Mouse (Mus musculus) stomach, embryonic 15.5 days (tissue): ENCODE measurements at regions not wholly inside any gene's neighbourhood (a gene's known extent, or its start where the extent isn't known, plus 50 kb on each side); places are given as distances from the start of the nearest gene placed in this dataset.

Experiments
- ATAC-seq: fragments of 200-750 bp; cut with Nextera tagmentation; 2 replicates; pipeline ENCODE4 v1.8.0; 2017; ENCODE audit warnings: low read depth, moderate number of reproducible peaks, moderate TSS enrichment; ENCODE audit not compliant: insufficient read depth, low FRiP score
- H3K27ac ChIP-seq: fragments of 300-500 bp; sonication (generic); 2 replicates; pipeline ENCODE4 v1.5.1; 2015; ENCODE audit warnings: mild to moderate bottlenecking, inconsistent platforms
- H3K27me3 ChIP-seq: fragments of 300-500 bp; sonication (generic); replicated peaks from 2 replicates; pipeline ENCODE4 v1.6.1; 2015; ENCODE audit warnings: inconsistent platforms
- H3K36me3 ChIP-seq: fragments of 300-500 bp; sonication (generic); 2 replicates; pipeline ENCODE4 v1.6.1; 2015; ENCODE audit warnings: inconsistent platforms
- H3K4me1 ChIP-seq: fragments of 300-500 bp; sonication (generic); 2 replicates; pipeline ENCODE4 v1.6.1; 2015; ENCODE audit warnings: inconsistent platforms
- H3K4me2 ChIP-seq: fragments of 300-500 bp; sonication (generic); 2 replicates; pipeline ENCODE4 v1.6.1; 2015; ENCODE audit warnings: mild to moderate bottlenecking, inconsistent platforms
- H3K4me3 ChIP-seq: fragments of 300-500 bp; sonication (generic); replicated peaks from 2 replicates; pipeline ENCODE4 v1.5.1; 2015; ENCODE audit warnings: inconsistent platforms
- H3K9ac ChIP-seq: fragments of 300-500 bp; sonication (generic); 2 replicates; pipeline ENCODE4 v1.6.1; 2015; ENCODE audit warnings: inconsistent platforms
- H3K9me3 ChIP-seq: fragments of 300-500 bp; sonication (generic); 2 replicates; pipeline ENCODE4 v1.6.1; 2016; ENCODE audit warnings: inconsistent platforms
- WGBS: fragments of 180-500 bp; shearing (Covaris S2); methylation state at CpG from one replicate; pipeline ENCODE4 v1.1.7; 2015; 5-methylcytosine and 5-hydroxymethylcytosine counted together

DNA sequence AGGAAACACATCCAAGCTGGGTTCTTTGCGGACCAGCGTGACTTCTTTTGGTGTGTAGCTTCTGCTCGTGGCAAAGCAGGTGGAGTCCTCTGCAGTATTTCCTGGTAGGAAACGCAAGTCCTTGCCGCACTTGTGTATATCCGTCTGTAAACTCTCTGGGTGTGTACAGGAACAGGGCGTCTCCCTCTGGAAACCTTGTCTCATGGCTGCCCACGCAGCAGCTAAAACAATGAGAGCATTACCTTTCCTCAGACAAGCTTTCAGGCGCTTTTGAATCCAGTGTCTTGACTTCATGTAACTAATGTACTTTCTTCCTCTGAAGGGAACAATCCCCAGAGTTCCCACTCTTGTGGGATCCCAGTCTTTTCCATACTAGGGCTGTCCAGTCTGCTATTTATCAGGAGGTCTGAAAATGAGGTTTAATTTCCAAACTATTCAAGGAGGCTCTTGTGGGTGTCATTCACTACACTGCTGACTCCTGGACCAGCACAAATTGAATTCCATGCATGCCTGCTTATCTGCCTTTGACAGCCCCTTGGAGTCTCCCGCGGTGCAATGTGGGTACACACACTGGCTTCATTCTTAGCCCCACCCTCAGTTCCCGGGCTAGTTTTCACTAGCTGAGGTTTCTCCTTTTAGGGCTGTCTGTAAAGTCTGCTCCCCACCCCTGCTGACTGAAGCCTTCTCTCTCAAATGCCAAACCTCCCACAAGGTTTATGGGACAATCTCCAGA lies 161.6 kb upstream of the Anxa10 start:
- Histone ChIP-seq H3K9ac (no peak overlapping the region), H3K4me2 (peak overlapping the region; percentile 21; the same call in 1 of the 2 replicates), H3K27me3 (no peaks in the 10 kb centered on the region), H3K27ac (peak overlapping the region; percentile 0; the same call in 1 of the 2 replicates), H3K4me3 (no peak overlapping the region), H3K9me3 (no peaks in the 10 kb centered on the region), H3K4me1 (no peaks in the 10 kb centered on the region), H3K36me3 (no peaks in the 10 kb centered on the region)
- 43% methylated on average over 12 of the region's 12 CpGs for WGBS
- ATAC-seq: peak; percentile 79

DNA sequence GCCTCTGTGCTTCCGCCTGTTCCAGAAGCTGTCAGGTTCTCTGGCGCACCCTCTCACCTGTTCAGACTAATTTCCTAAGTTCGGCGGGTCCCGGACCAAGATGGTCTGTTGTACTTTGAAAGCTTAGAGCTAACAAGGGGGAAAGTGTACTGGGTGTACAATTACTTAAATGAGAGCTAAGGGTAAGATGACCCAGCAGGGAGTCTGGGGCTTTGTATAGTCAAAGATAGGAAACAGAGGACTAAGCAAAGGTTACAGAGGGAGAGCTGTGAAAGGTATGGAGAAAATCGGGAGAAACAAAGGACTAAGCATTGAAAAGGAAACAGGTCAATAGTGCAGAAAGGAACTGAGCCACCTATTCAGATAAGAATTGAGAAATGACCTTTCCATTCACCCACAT lies 127.6 kb upstream of the Anxa10 start:
- Histone ChIP-seq H3K4me1 (no peaks in the 10 kb centered on the region), H3K27me3 (no peaks in the 10 kb centered on the region), H3K9ac (no peak overlapping the region), H3K27ac (no peak overlapping the region), H3K36me3 (no peaks in the 10 kb centered on the region), H3K4me2 (no peak overlapping the region), H3K4me3 (no peak overlapping the region), H3K9me3 (no peaks in the 10 kb centered on the region)
- ATAC-seq: no peak
- 77% methylated on average over 6 of the region's 6 CpGs for WGBS
